Mouse (Mus musculus): ENCODE results near the gene Wnk3. TPM values are rescaled to one million over a fixed set of nuclear protein-coding genes. Genes with fewer than 3 reads are reported as not detected.
"Not testable (repeated sequence)": the region's sequence is repeated elsewhere in the genome, so short reads cannot be mapped to it uniquely, and the experiment has no call there.

Gene Wnk3
- 3.9 and 4.3 TPM in 2 replicates for polyA plus RNA-seq (2014; fragmentation: Nextera tagmentation; extraction: Ambion mirVana)

GRCm38 (mm10) chrX:151197778-151198177 is at the start of gene Wnk3:
TSS of gene Wnk3 (plus strand) at chrX:151198078.
- Histone ChIP-seq H3K27ac (ENCODE audit: low read depth, low read length) (no peak within 1 kb of the TSS), H3K4me1 (ENCODE audit: control insufficient read depth, insufficient read depth, low read length) (no peaks in the 10 kb centered on the region), H3K27me3 (ENCODE audit: control insufficient read depth, insufficient read depth, low read length) (no peaks in the 10 kb centered on the region), H3K4me3 (ENCODE audit: low read length) (no peak within 1 kb of the TSS), H3K9me3 (ENCODE audit: control insufficient read depth, low read length) (no peaks in the 10 kb centered on the region), H3K9ac (ENCODE audit: low read depth, low read length) (no peak within 1 kb of the TSS), H3K4me2 (replicated peaks; ENCODE audit: low read depth, low read length) (no peak within 1 kb of the TSS), H3K36me3 (ENCODE audit: control insufficient read depth, insufficient read depth, low read length) (no peaks in the 10 kb centered on the region)
- WGBS = 95% methylated on average over 2 of the region's 2 CpGs
- ATAC-seq (ENCODE audit: low FRiP score, low TSS enrichment) = no peak

- H3K27ac ChIP-seq (ENCODE audit: low read depth, low read length) = no peak overlapping the region
- H3K27me3 ChIP-seq (ENCODE audit: control insufficient read depth, insufficient read depth, low read length) = no peaks in the 10 kb centered on the region
- no peak for ATAC-seq (ENCODE audit: low FRiP score, low TSS enrichment)
- no peaks in the 10 kb centered on the region for H3K9me3 ChIP-seq (ENCODE audit: control insufficient read depth, low read length)
- no peak overlapping the region for H3K9ac ChIP-seq (ENCODE audit: low read depth, low read length)
- H3K4me2 ChIP-seq (replicated peaks; ENCODE audit: low read depth, low read length) = no peak overlapping the region
- WGBS = 73% methylated on average over 6 of the region's 6 CpGs
- H3K36me3 ChIP-seq (ENCODE audit: control insufficient read depth, insufficient read depth, low read length) = no peaks in the 10 kb centered on the region
- no peaks in the 10 kb centered on the region for H3K4me1 ChIP-seq (ENCODE audit: control insufficient read depth, insufficient read depth, low read length)
- no peak overlapping the region for H3K4me3 ChIP-seq (ENCODE audit: low read length)
Measured at GRCm38 (mm10) chrX:151158414-151158813, 39.5 kb upstream of the Wnk3 start.

GRCm38 (mm10) chrX:151168438-151169131 is 29.3 kb upstream of the Wnk3 start:
- Histone ChIP-seq H3K9ac (ENCODE audit: low read depth, low read length) (peak overlapping the region; percentile 51), H3K36me3 (ENCODE audit: control insufficient read depth, insufficient read depth, low read length) (no peaks in the 10 kb centered on the region), H3K9me3 (ENCODE audit: control insufficient read depth, low read length) (no peaks in the 10 kb centered on the region), H3K27ac (ENCODE audit: low read depth, low read length) (peak overlapping the region; percentile 78), H3K4me1 (ENCODE audit: control insufficient read depth, insufficient read depth, low read length) (no peaks in the 10 kb centered on the region), H3K27me3 (ENCODE audit: control insufficient read depth, insufficient read depth, low read length) (no peaks in the 10 kb centered on the region), H3K4me3 (ENCODE audit: low read length) (peak overlapping the region; percentile 46), H3K4me2 (replicated peaks; ENCODE audit: low read depth, low read length) (peak overlapping the region; percentile 51)
- peak; percentile 82 for ATAC-seq (ENCODE audit: low FRiP score, low TSS enrichment)
- 31% methylated on average over 24 of the region's 25 CpGs for WGBS

- peak; percentile 95 for ATAC-seq (ENCODE audit: low FRiP score, low TSS enrichment)
- no peaks in the 10 kb centered on the region for H3K27me3 ChIP-seq (ENCODE audit: control insufficient read depth, insufficient read depth, low read length)
- peak overlapping the region; percentile 51 for H3K4me2 ChIP-seq (replicated peaks; ENCODE audit: low read depth, low read length)
- H3K4me3 ChIP-seq (ENCODE audit: low read length) = peak overlapping the region; percentile 46
- H3K9me3 ChIP-seq (ENCODE audit: control insufficient read depth, low read length) = no peaks in the 10 kb centered on the region
- H3K27ac ChIP-seq (ENCODE audit: low read depth, low read length) = peak overlapping the region; percentile 78
- H3K9ac ChIP-seq (ENCODE audit: low read depth, low read length) = peak overlapping the region; percentile 51
- no peaks in the 10 kb centered on the region for H3K36me3 ChIP-seq (ENCODE audit: control insufficient read depth, insufficient read depth, low read length)
- no peaks in the 10 kb centered on the region for H3K4me1 ChIP-seq (ENCODE audit: control insufficient read depth, insufficient read depth, low read length)
- 28% methylated on average over 56 of the region's 58 CpGs for WGBS
Measured at GRCm38 (mm10) chrX:151169261-151169961, 28.5 kb upstream of the Wnk3 start.

GRCm38 (mm10) chrX:151173134-151173533 is 24.7 kb upstream of the Wnk3 start:
- H3K9me3 ChIP-seq (ENCODE audit: control insufficient read depth, low read length); H3K4me3 ChIP-seq (ENCODE audit: low read length); H3K27ac ChIP-seq (ENCODE audit: low read depth, low read length); H3K36me3 ChIP-seq (ENCODE audit: control insufficient read depth, insufficient read depth, low read length); H3K27me3 ChIP-seq (ENCODE audit: control insufficient read depth, insufficient read depth, low read length); H3K4me1 ChIP-seq (ENCODE audit: control insufficient read depth, insufficient read depth, low read length); H3K9ac ChIP-seq (ENCODE audit: low read depth, low read length); ATAC-seq (ENCODE audit: low FRiP score, low TSS enrichment); H3K4me2 ChIP-seq (replicated peaks; ENCODE audit: low read depth, low read length): not testable (repeated sequence)
- WGBS = 64% methylated on average over 3 of the region's 3 CpGs

- H3K4me2 ChIP-seq (replicated peaks; ENCODE audit: low read depth, low read length) = no peak overlapping the region
- no peaks in the 10 kb centered on the region for H3K9me3 ChIP-seq (ENCODE audit: control insufficient read depth, low read length)
- H3K9ac ChIP-seq (ENCODE audit: low read depth, low read length) = no peak overlapping the region
- H3K4me3 ChIP-seq (ENCODE audit: low read length) = no peak overlapping the region
- no peak overlapping the region for H3K27ac ChIP-seq (ENCODE audit: low read depth, low read length)
- no peak for ATAC-seq (ENCODE audit: low FRiP score, low TSS enrichment)
- H3K36me3 ChIP-seq (ENCODE audit: control insufficient read depth, insufficient read depth, low read length) = no peaks in the 10 kb centered on the region
- no peaks in the 10 kb centered on the region for H3K27me3 ChIP-seq (ENCODE audit: control insufficient read depth, insufficient read depth, low read length)
- no peaks in the 10 kb centered on the region for H3K4me1 ChIP-seq (ENCODE audit: control insufficient read depth, insufficient read depth, low read length)
Measured at GRCm38 (mm10) chrX:151298329-151298728, 100.5 kb downstream of the Wnk3 start.

GRCm38 (mm10) chrX:151313732-151314131 is 115.9 kb downstream of the Wnk3 start:
- H3K4me2 ChIP-seq (replicated peaks; ENCODE audit: low read depth, low read length) = no peak overlapping the region
- no peaks in the 10 kb centered on the region for H3K36me3 ChIP-seq (ENCODE audit: control insufficient read depth, insufficient read depth, low read length)
- no peak overlapping the region for H3K9ac ChIP-seq (ENCODE audit: low read depth, low read length)
- H3K9me3 ChIP-seq (ENCODE audit: control insufficient read depth, low read length) = no peaks in the 10 kb centered on the region
- no peak overlapping the region for H3K4me3 ChIP-seq (ENCODE audit: low read length)
- 78% methylated on average over 4 of the region's 4 CpGs for WGBS
- no peak overlapping the region for H3K27ac ChIP-seq (ENCODE audit: low read depth, low read length)
- no peaks in the 10 kb centered on the region for H3K4me1 ChIP-seq (ENCODE audit: control insufficient read depth, insufficient read depth, low read length)
- no peak for ATAC-seq (ENCODE audit: low FRiP score, low TSS enrichment)
- H3K27me3 ChIP-seq (ENCODE audit: control insufficient read depth, insufficient read depth, low read length) = no peaks in the 10 kb centered on the region

- ATAC-seq (ENCODE audit: low FRiP score, low TSS enrichment) = no peak
- H3K4me2 ChIP-seq (replicated peaks; ENCODE audit: low read depth, low read length) = no peak overlapping the region
- 0 out of 2 replicates have a peak, but pooled peaks cover 2% of the 10 kb centered on the region for H3K27me3 ChIP-seq (ENCODE audit: control insufficient read depth, insufficient read depth, low read length)
- H3K9ac ChIP-seq (ENCODE audit: low read depth, low read length) = no peak overlapping the region
- no peak overlapping the region for H3K27ac ChIP-seq (ENCODE audit: low read depth, low read length)
- H3K4me1 ChIP-seq (ENCODE audit: control insufficient read depth, insufficient read depth, low read length) = no peaks in the 10 kb centered on the region
- no peaks in the 10 kb centered on the region for H3K36me3 ChIP-seq (ENCODE audit: control insufficient read depth, insufficient read depth, low read length)
- no peak overlapping the region for H3K4me3 ChIP-seq (ENCODE audit: low read length)
- H3K9me3 ChIP-seq (ENCODE audit: control insufficient read depth, low read length) = no peaks in the 10 kb centered on the region
- WGBS = 75% methylated on average over 2 of the region's 2 CpGs
Measured at GRCm38 (mm10) chrX:151333615-151334014, 135.7 kb downstream of the Wnk3 start.

- no peaks in the 10 kb centered on the region for H3K4me1 ChIP-seq (ENCODE audit: control insufficient read depth, insufficient read depth, low read length)
- no peaks in the 10 kb centered on the region for H3K36me3 ChIP-seq (ENCODE audit: control insufficient read depth, insufficient read depth, low read length)
- ATAC-seq (ENCODE audit: low FRiP score, low TSS enrichment) = no peak
- no peak overlapping the region for H3K4me3 ChIP-seq (ENCODE audit: low read length)
- no peak overlapping the region for H3K9ac ChIP-seq (ENCODE audit: low read depth, low read length)
- H3K27ac ChIP-seq (ENCODE audit: low read depth, low read length) = no peak overlapping the region
- H3K27me3 ChIP-seq (ENCODE audit: control insufficient read depth, insufficient read depth, low read length) = 0 out of 2 replicates have a peak, but pooled peaks cover 2% of the 10 kb centered on the region
- H3K9me3 ChIP-seq (ENCODE audit: control insufficient read depth, low read length) = no peaks in the 10 kb centered on the region
- no peak overlapping the region for H3K4me2 ChIP-seq (replicated peaks; ENCODE audit: low read depth, low read length)
- WGBS = 74% methylated on average over 4 of the region's 4 CpGs
Measured at GRCm38 (mm10) chrX:151337804-151338203, 139.9 kb downstream of the Wnk3 start.
